Mouse (Mus musculus) kidney, embryonic 14.5 days (tissue): ENCODE data around the gene Tradd. TPM values are rescaled to one million over a fixed set of nuclear protein-coding genes. Genes with fewer than 3 reads are reported as not detected.
"Not testable (repeated sequence)": the region's sequence is repeated elsewhere in the genome, so short reads cannot be mapped to it uniquely, and the experiment has no call there.

Experiments used
- ATAC-seq: fragments of 200-750 bp; cut with Nextera tagmentation; 2 replicates; pipeline ENCODE4 v1.8.0; 2017; ENCODE audit warnings: moderate number of reproducible peaks, mild to moderate bottlenecking, moderate TSS enrichment, moderate library complexity; ENCODE audit not compliant: low FRiP score, low TSS enrichment
- H3K27ac ChIP-seq: fragments of 300-500 bp; sonication (generic); 2 replicates; pipeline ENCODE4 v1.5.1; 2014; ENCODE audit warnings: low read depth, mild to moderate bottlenecking, low read length, moderate library complexity, mixed read lengths
- H3K27me3 ChIP-seq: fragments of 300-500 bp; sonication (generic); 2 replicates; pipeline ENCODE4 v1.6.1; 2014; ENCODE audit warnings: mild to moderate bottlenecking, low read length; ENCODE audit not compliant: control insufficient read depth, insufficient read depth
- H3K36me3 ChIP-seq: fragments of 300-500 bp; sonication (generic); 2 replicates; pipeline ENCODE4 v1.6.1; 2014; ENCODE audit warnings: low read length, mixed read lengths; ENCODE audit not compliant: control insufficient read depth, insufficient read depth
- H3K4me1 ChIP-seq: fragments of 300-500 bp; sonication (generic); 2 replicates; pipeline ENCODE4 v1.6.1; 2014; ENCODE audit warnings: low read length, mixed read lengths; ENCODE audit not compliant: control insufficient read depth, insufficient read depth
- H3K4me2 ChIP-seq: fragments of 300-500 bp; sonication (generic); replicated peaks from 2 replicates; pipeline ENCODE4 v1.6.1; 2014; ENCODE audit warnings: low read depth, mild to moderate bottlenecking, low read length
- H3K4me3 ChIP-seq: fragments of 300-500 bp; sonication (generic); 2 replicates; pipeline ENCODE4 v1.5.1; 2014; ENCODE audit warnings: mild to moderate bottlenecking, low read length
- H3K9ac ChIP-seq: fragments of 300-500 bp; sonication (generic); 2 replicates; pipeline ENCODE4 v1.6.1; 2014; ENCODE audit warnings: low read depth, mild to moderate bottlenecking, low read length, moderate library complexity
- H3K9me3 ChIP-seq: fragments of 300-500 bp; sonication (generic); 2 replicates; pipeline ENCODE4 v1.6.1; 2016; ENCODE audit warnings: low read length; ENCODE audit not compliant: control insufficient read depth
- WGBS: fragments of 180-500 bp; shearing (Covaris S2); extraction: QIAGEN DNeasy Blood & Tissue Kit; methylation state at CpG from one replicate; pipeline ENCODE4 v1.1.7; 2014; 5-methylcytosine and 5-hydroxymethylcytosine counted together
- polyA plus RNA-seq: library from polyadenylated mRNA; unstranded; fragments of >200 nt; fragmentation: Nextera tagmentation; extraction: Ambion mirVana; gene quantifications from 2 replicates; pipeline ENCODE4 v1.2.1, GENCODE M21; 2014

Gene Tradd
- polyA plus RNA-seq, 1 experiment from 2014 or later: 15.7 TPM

DNA sequence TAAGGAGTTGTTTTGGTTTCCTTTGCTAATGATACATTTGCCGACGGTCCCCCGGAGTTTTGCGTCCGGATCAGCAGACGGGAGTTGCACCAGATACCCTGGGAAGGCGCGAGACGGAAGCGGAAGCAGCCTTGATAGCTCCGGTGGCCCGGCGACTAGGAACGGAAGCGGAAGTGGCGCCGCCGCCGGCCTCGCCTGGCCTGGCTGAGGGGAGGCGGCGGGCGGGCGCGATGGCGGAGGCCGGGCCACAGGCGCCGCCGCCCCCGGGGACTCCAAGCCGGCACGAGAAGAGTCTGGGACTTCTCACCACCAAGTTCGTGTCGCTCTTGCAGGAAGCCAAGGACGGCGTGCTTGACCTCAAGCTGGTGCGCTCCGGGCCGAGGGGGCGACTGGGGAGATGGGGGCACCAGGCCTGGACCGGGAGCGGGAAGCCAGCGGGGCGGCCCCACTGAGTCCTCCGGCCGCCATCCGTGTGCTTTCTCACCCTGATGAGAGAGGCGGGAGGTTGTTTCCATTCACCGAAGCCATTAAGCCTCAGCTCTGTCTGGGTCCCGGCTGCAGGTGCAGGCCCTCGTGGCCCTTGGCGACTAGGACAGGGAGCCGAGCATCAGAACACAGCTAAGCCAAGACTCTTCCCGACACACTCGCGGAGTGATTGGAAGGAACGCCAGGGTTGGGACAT is 33.2 kb upstream of the Tradd start, which contains the start of gene E2f4:
Gene E2f4, plus strand, starts transcription at position 153 of the 682 bp plus-strand sequence.
- Histone ChIP-seq H3K27ac (peak within 1 kb of the TSS; percentile 37; the same call in 1 of the 2 replicates), H3K9me3 (no peaks in the 10 kb centered on the region), H3K4me3 (peak within 1 kb of the TSS; percentile 96), H3K27me3 (no peaks in the 10 kb centered on the region), H3K4me1 (peaks cover 13% of the 10 kb centered on the region), H3K4me2 (peak within 1 kb of the TSS; percentile 91), H3K9ac (peak within 1 kb of the TSS; percentile 93), H3K36me3 (peaks cover 38% of the 10 kb centered on the region)
- 0% methylated on average over 36 of the region's 58 CpGs for WGBS
- ATAC-seq: peak; percentile 90

GRCm38 (mm10) chr8:105295895-105296573 is 31.6 kb upstream of the Tradd start, which contains the start of gene Exoc3l:
Gene Exoc3l (minus strand): TSS chr8:105296101.
- WGBS: 58% methylated on average over 11 of the region's 11 CpGs
- Histone ChIP-seq H3K4me2 (peak within 1 kb of the TSS; percentile 91), H3K27ac (peak within 1 kb of the TSS; percentile 37; the same call in 1 of the 2 replicates), H3K9me3 (no peaks in the 10 kb centered on the region), H3K27me3 (no peaks in the 10 kb centered on the region), H3K4me3 (peak within 1 kb of the TSS; percentile 96), H3K36me3 (peaks cover 22% of the 10 kb centered on the region), H3K9ac (no peak within 1 kb of the TSS), H3K4me1 (peaks cover 13% of the 10 kb centered on the region)
- no peak for ATAC-seq

GRCm38 (mm10) chr8:105295256-105295655 is 30.8 kb upstream of the Tradd start:
- Histone ChIP-seq H3K4me3 (peak overlapping the region; percentile 16; the same call in 1 of the 2 replicates), H3K4me1 (peaks cover 17% of the 10 kb centered on the region), H3K27me3 (peaks cover 5% of the 10 kb centered on the region; the same call in 1 of the 2 replicates), H3K9ac (no peak overlapping the region), H3K4me2 (peak overlapping the region; percentile 29; the same call in 1 of the 2 replicates), H3K27ac (0 out of 2 replicates have a peak overlapping the region, but pooled peaks have one; percentile 7), H3K36me3 (peaks cover 15% of the 10 kb centered on the region), H3K9me3 (no peaks in the 10 kb centered on the region)
- WGBS: 74% methylated on average over 11 of the region's 11 CpGs
- no peak for ATAC-seq

GRCm38 (mm10) chr8:105294776-105295175 is 30.4 kb upstream of the Tradd start:
- ATAC-seq: no peak
- no peak overlapping the region for H3K27ac ChIP-seq
- H3K27me3 ChIP-seq: peaks cover 9% of the 10 kb centered on the region; the same call in 1 of the 2 replicates
- H3K9me3 ChIP-seq: no peaks in the 10 kb centered on the region
- H3K4me3 ChIP-seq: 0 out of 2 replicates have a peak overlapping the region, but pooled peaks have one; percentile 16
- 72% methylated on average over 9 of the region's 9 CpGs for WGBS
- H3K4me1 ChIP-seq: peaks cover 22% of the 10 kb centered on the region
- peak overlapping the region; percentile 29; the same call in 1 of the 2 replicates for H3K4me2 ChIP-seq
- H3K9ac ChIP-seq: no peak overlapping the region
- peaks cover 11% of the 10 kb centered on the region for H3K36me3 ChIP-seq

- peaks cover 9% of the 10 kb centered on the region; the same call in 1 of the 2 replicates for H3K27me3 ChIP-seq
- WGBS: 72% methylated on average over 19 of the region's 19 CpGs
- no peaks in the 10 kb centered on the region for H3K36me3 ChIP-seq
- no peaks in the 10 kb centered on the region for H3K9me3 ChIP-seq
- no peak for ATAC-seq
- H3K4me3 ChIP-seq: no peak overlapping the region
- no peak overlapping the region for H3K4me2 ChIP-seq
- peaks cover 22% of the 10 kb centered on the region for H3K4me1 ChIP-seq
- no peak overlapping the region for H3K27ac ChIP-seq
- H3K9ac ChIP-seq: no peak overlapping the region
Observed at GRCm38 (mm10) chr8:105293405-105293804, 29.0 kb upstream of the Tradd start.

DNA sequence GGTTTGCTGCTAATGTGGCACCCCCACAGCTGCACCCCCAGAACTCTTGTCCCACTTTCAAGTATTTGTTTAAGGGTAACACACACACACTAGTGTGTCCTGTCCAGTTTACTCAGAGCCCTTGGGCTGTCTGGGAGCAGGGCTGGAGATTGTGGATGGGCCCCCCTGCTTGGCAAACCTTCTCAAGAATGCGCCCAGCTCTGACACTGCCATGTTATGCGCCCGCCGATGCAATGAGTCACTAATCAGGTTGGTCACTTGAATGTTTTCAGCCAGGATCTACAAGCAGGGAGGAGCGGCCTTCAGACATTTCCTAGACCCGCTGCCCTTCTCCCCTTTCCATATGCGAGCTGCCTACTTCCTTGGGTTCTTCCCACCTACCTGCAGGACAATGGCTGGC is 28.1 kb upstream of the Tradd start:
- WGBS: 86% methylated on average over 7 of the region's 7 CpGs

DNA sequence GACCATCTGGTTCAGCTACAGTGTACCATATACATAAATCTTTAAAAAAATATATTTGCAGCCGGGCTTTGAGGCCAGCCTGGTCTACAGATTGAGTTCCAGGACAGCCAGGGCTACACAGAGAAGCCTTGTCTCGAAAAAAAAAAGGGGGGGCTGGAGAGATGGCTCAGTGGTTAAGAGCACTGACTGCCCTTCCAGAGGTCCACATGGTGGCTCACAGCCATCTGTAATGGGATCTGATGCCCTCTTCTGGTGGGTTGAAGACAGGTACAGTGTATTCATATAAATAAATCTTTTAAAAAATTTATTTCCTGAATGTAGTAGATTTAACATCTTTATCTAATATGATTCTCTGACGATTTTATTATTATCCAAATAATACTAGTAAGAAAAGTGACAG is 27.4 kb upstream of the Tradd start:
- not testable (repeated sequence) for H3K36me3 ChIP-seq, H3K27me3 ChIP-seq, H3K27ac ChIP-seq, H3K9me3 ChIP-seq, ATAC-seq, H3K4me3 ChIP-seq, H3K9ac ChIP-seq, H3K4me2 ChIP-seq
- H3K4me1 ChIP-seq: peaks cover 22% of the 10 kb centered on the region
- 70% methylated on average over 3 of the region's 3 CpGs for WGBS

More for the DNA sequence above, 28.1 kb upstream of the Tradd start:
- Histone ChIP-seq H3K9ac (no peak overlapping the region), H3K27ac (no peak overlapping the region), H3K4me1 (peaks cover 25% of the 10 kb centered on the region), H3K9me3 (no peaks in the 10 kb centered on the region), H3K27me3 (peaks cover 9% of the 10 kb centered on the region; the same call in 1 of the 2 replicates), H3K36me3 (no peaks in the 10 kb centered on the region), H3K4me2 (no peak overlapping the region), H3K4me3 (no peak overlapping the region)
- no peak for ATAC-seq

- ATAC-seq: not testable (repeated sequence)
Observed at GRCm38 (mm10) chr8:105291364-105291763, 27.0 kb upstream of the Tradd start.

More at GRCm38 (mm10) chr8:105291364-105291763, 27.0 kb upstream of the Tradd start:
- not testable (repeated sequence) for H3K4me2 ChIP-seq, H3K36me3 ChIP-seq, H3K4me3 ChIP-seq, H3K9ac ChIP-seq, H3K9me3 ChIP-seq, H3K27ac ChIP-seq, H3K27me3 ChIP-seq
- H3K4me1 ChIP-seq: peaks cover 22% of the 10 kb centered on the region
- 83% methylated on average over 8 of the region's 8 CpGs for WGBS
